ENCODE assay signal across 8 mouse cellular contexts in the genomic region with DNA sequence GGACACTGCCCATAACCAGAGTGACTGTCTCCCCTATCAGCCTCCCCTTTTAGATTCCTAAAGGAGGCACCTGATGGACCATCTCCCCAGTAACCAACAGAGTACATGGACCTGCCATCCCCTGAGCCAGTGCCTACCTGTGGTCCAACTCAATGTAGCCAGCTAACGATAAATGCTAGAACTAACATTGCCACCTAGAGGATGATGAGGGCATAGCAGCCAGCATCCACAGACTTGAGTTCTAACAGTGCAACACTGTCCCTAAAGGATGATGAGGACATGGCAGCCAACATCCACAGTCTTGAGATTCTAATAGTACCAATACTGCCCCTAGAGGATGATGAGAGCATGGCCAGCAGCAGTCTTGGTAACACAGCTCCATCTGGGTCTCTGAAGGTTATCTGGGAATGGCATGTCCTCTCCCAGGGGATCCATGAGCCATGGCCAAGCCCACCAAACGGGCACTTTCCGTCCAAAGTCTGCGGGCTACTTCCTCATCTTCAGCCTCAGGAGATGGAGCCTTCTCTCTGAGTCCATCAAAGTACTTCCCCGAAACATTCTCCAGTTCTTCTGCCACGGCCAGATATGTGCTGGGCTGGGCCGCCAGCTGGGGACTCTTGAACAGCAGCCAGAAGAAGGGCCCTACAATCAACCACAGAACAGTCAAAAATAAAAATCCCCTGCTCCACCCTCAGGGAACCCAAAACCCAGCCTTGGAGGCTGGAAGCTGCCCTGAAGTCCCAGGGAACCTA. TPM values are rescaled to one million over a fixed set of nuclear protein-coding genes. Genes with fewer than 3 reads are reported as not detected.
DNase-seq lines count a peak whose midpoint lies in the region; ATAC-seq lines count a peak whose summit lies in the region.

No protein-coding gene starts in this region.

- peaks cover 83% of the 10 kb centered on the region for H3K36me3 ChIP-seq in embryonic facial prominence, embryonic 13.5 days
- H3K36me3 ChIP-seq in limb, embryonic 10.5 days, result peaks cover 83% of the 10 kb centered on the region
- H3K36me3 ChIP-seq in midbrain, embryonic 14.5 days (ENCODE audit: control insufficient read depth, insufficient read depth, low read length), result peaks cover 67% of the 10 kb centered on the region

- no peaks in the 10 kb centered on the region for H3K4me1 ChIP-seq in embryonic facial prominence, embryonic 13.5 days
- no peaks in the 10 kb centered on the region for H3K4me1 ChIP-seq in limb, embryonic 10.5 days
- no peaks in the 10 kb centered on the region for H3K4me1 ChIP-seq in midbrain, embryonic 14.5 days (ENCODE audit: control insufficient read depth, insufficient read depth, low read length)

- DNase-seq in 3T3-L1 (ENCODE audit: low read depth, low spot score), result peak; percentile 96
- DNase-seq in adrenal gland, postnatal 36 days, result peak; percentile 80 to 84
- DNase-seq in heart, adult 18-20 months, result peak; percentile 91 to 92
- DNase-seq in kidney, adult 18-20 months, result peak; percentile 90
- DNase-seq in limb, embryonic 10.5 days (ENCODE audit: low spot score), result peak; percentile 83
- peak; percentile 97 for DNase-seq in midbrain, embryonic 14.5 days
- peak; percentile 61 to 81 for DNase-seq in spleen, adult 18-20 months

- peaks cover 2% of the 10 kb centered on the region; the same call in 1 of the 2 replicates for H3K9me3 ChIP-seq in embryonic facial prominence, embryonic 13.5 days
- no peaks in the 10 kb centered on the region for H3K9me3 ChIP-seq in limb, embryonic 10.5 days (replicated peaks)
- peaks cover 4% of the 10 kb centered on the region; the same call in 1 of the 2 replicates for H3K9me3 ChIP-seq in midbrain, embryonic 14.5 days (ENCODE audit: control insufficient read depth, low read length)

- 69% methylated on average over 7 of the region's 7 CpGs for WGBS in embryonic facial prominence, embryonic 13.5 days
- WGBS in limb, embryonic 10.5 days, result 80% methylated on average over 7 of the region's 7 CpGs
- 72% methylated on average over 7 of the region's 7 CpGs for WGBS in midbrain, embryonic 14.5 days

- no peak overlapping the region for H3K9ac ChIP-seq in embryonic facial prominence, embryonic 13.5 days
- no peak overlapping the region for H3K9ac ChIP-seq in midbrain, embryonic 14.5 days (replicated peaks; ENCODE audit: low read length)

- peak; percentile 79 for ATAC-seq in embryonic facial prominence, embryonic 13.5 days (ENCODE audit: insufficient number of reproducible peaks, insufficient read depth, low FRiP score, low TSS enrichment, low read depth)
- ATAC-seq in midbrain, embryonic 14.5 days (ENCODE audit: low FRiP score, low TSS enrichment), result peak; percentile 87

- H3K4me3 ChIP-seq in embryonic facial prominence, embryonic 13.5 days, result no peak overlapping the region
- no peak overlapping the region for H3K4me3 ChIP-seq in limb, embryonic 10.5 days
- H3K4me3 ChIP-seq in midbrain, embryonic 14.5 days (replicated peaks; ENCODE audit: low read depth, low read length), result no peak overlapping the region

- 0 out of 2 replicates have a peak overlapping the region, but pooled peaks have one; percentile 7 for H3K27ac ChIP-seq in embryonic facial prominence, embryonic 13.5 days
- H3K27ac ChIP-seq in limb, embryonic 10.5 days, result no peak overlapping the region
- no peak overlapping the region for H3K27ac ChIP-seq in midbrain, embryonic 14.5 days (replicated peaks; ENCODE audit: low read depth, low read length)

- no peaks in the 10 kb centered on the region for H3K27me3 ChIP-seq in embryonic facial prominence, embryonic 13.5 days
- H3K27me3 ChIP-seq in limb, embryonic 10.5 days (ENCODE audit: low read depth, poor library complexity, severe bottlenecking), result no peaks in the 10 kb centered on the region
- H3K27me3 ChIP-seq in midbrain, embryonic 14.5 days (ENCODE audit: control insufficient read depth, insufficient read depth, low read length), result no peaks in the 10 kb centered on the region

- H3K4me2 ChIP-seq in embryonic facial prominence, embryonic 13.5 days, result no peak overlapping the region
- H3K4me2 ChIP-seq in midbrain, embryonic 14.5 days (ENCODE audit: low read length), result no peak overlapping the region

RNA-seq across cellular contexts. Expression of gene Rdh13, which starts 18.1 kb away (rescaled TPM):
- total RNA-seq in adrenal gland, postnatal 36 days (2021), result 10 to 100 TPM; 18.3 to 24.1 TPM
- polyA plus RNA-seq in embryonic facial prominence, embryonic 13.5 days (2015; fragmentation: Nextera tagmentation; extraction: Ambion mirVana), result 28.6 and 30.2 TPM in 2 replicates
- 10 to 100 TPM; 33.1 to 40.5 TPM for total RNA-seq in heart, adult 18-20 months (2021)
- 31.9 and 35.0 TPM in 2 replicates for polyA plus RNA-seq in limb, embryonic 10.5 days (2016; fragmentation: Nextera tagmentation; extraction: Ambion mirVana)
- 35.5 and 43.1 TPM in 2 replicates for polyA plus RNA-seq in midbrain, embryonic 14.5 days (2014; fragmentation: Nextera tagmentation; extraction: Ambion mirVana)

RNA-seq across cellular contexts. Expression of gene Gp6, which starts 29.8 kb away (rescaled TPM):
- total RNA-seq in adrenal gland, postnatal 36 days (2021), result under 1 TPM in 1 of 2 experiments, not detected in 1; 0.20 TPM
- 0.10 and 0.11 TPM in 2 replicates for polyA plus RNA-seq in embryonic facial prominence, embryonic 13.5 days (2015; fragmentation: Nextera tagmentation; extraction: Ambion mirVana)
- under 1 TPM; 0.21 to 0.50 TPM for total RNA-seq in heart, adult 18-20 months (2021)
- polyA plus RNA-seq in limb, embryonic 10.5 days (2016; fragmentation: Nextera tagmentation; extraction: Ambion mirVana), result 0.30 and 0.35 TPM in 2 replicates
- polyA plus RNA-seq in midbrain, embryonic 14.5 days (2014; fragmentation: Nextera tagmentation; extraction: Ambion mirVana), result 0.14 TPM in 1 of 2 replicates, not detected in the other

RNA-seq across cellular contexts. Expression of gene Eps8l1, which starts 33.1 kb away (rescaled TPM):
- 1 to 10 TPM; 2.6 to 9.6 TPM for total RNA-seq in adrenal gland, postnatal 36 days (2021)
- polyA plus RNA-seq in embryonic facial prominence, embryonic 13.5 days (2015; fragmentation: Nextera tagmentation; extraction: Ambion mirVana), result 6.6 and 9.4 TPM in 2 replicates
- total RNA-seq in heart, adult 18-20 months (2021), result 1 to 10 TPM; 2.1 to 3.4 TPM
- 2.7 and 5.4 TPM in 2 replicates for polyA plus RNA-seq in limb, embryonic 10.5 days (2016; fragmentation: Nextera tagmentation; extraction: Ambion mirVana)
- 6.9 and 9.1 TPM in 2 replicates for polyA plus RNA-seq in midbrain, embryonic 14.5 days (2014; fragmentation: Nextera tagmentation; extraction: Ambion mirVana)
